Mouse (Mus musculus) forebrain, embryonic 14.5 days (tissue): ENCODE data around the gene Klhl3. TPM values are rescaled to one million over a fixed set of nuclear protein-coding genes. Genes with fewer than 3 reads are reported as not detected.

Experiments
- ATAC-seq: fragments of 200-750 bp; cut with Nextera tagmentation; 2 replicates; pipeline ENCODE4 v1.8.0; 2017; ENCODE audit warnings: mild to moderate bottlenecking, moderate library complexity
- DNase-seq: peaks from one replicate; pipeline ENCODE4 v3.0.0-alpha.2; 2015; ENCODE audit warnings: low spot score
- H3K27ac ChIP-seq: fragments of 300-500 bp; sonication (generic); 2 replicates; pipeline ENCODE4 v1.5.1; 2014; ENCODE audit warnings: low read depth, mild to moderate bottlenecking, control low read depth, low read length, moderate library complexity
- H3K27me3 ChIP-seq: fragments of 300-500 bp; sonication (generic); replicated peaks from 2 replicates; pipeline ENCODE4 v1.6.1; 2014; ENCODE audit warnings: low read length, control low read depth, mixed read lengths; ENCODE audit not compliant: control insufficient read depth, insufficient read depth
- H3K36me3 ChIP-seq: fragments of 300-500 bp; sonication (generic); 2 replicates; pipeline ENCODE4 v1.6.1; 2014; ENCODE audit warnings: low read length, control low read depth; ENCODE audit not compliant: control insufficient read depth, insufficient read depth
- H3K4me1 ChIP-seq: fragments of 300-500 bp; sonication (generic); 2 replicates; pipeline ENCODE4 v1.6.1; 2014; ENCODE audit warnings: antibody characterized with exemption, low read length, control low read depth; ENCODE audit not compliant: control insufficient read depth, insufficient read depth
- H3K4me2 ChIP-seq: fragments of 300-500 bp; sonication (generic); 2 replicates; pipeline ENCODE4 v1.6.1; 2014; ENCODE audit warnings: mild to moderate bottlenecking, control low read depth, low read length
- H3K4me3 ChIP-seq: fragments of 300-500 bp; sonication (generic); 2 replicates; pipeline ENCODE4 v1.5.1; 2014; ENCODE audit warnings: low read depth, low read length, control low read depth
- H3K9ac ChIP-seq: fragments of 300-500 bp; sonication (generic); 2 replicates; pipeline ENCODE4 v1.6.1; 2014; ENCODE audit warnings: mild to moderate bottlenecking, low read length, control low read depth, moderate library complexity
- H3K9me3 ChIP-seq: fragments of 300-500 bp; sonication (generic); replicated peaks from 2 replicates; pipeline ENCODE4 v1.6.1; 2016; ENCODE audit warnings: low read length, control low read depth, mixed read lengths; ENCODE audit not compliant: control insufficient read depth
- WGBS: fragments of 180-500 bp; shearing (Covaris S2); extraction: QIAGEN DNeasy Blood & Tissue Kit; methylation state at CpG from one replicate; pipeline ENCODE4 v1.1.7; 2014; 5-methylcytosine and 5-hydroxymethylcytosine counted together
- polyA plus RNA-seq: library from polyadenylated mRNA; unstranded; fragments of >200 nt; fragmentation: Nextera tagmentation; extraction: Ambion mirVana; gene quantifications from 2 replicates; pipeline ENCODE4 v1.2.1, GENCODE M21; 2014

The Klhl3 gene
- polyA plus RNA-seq, 1 experiment from 2014 or later: 5.3 TPM

DNA sequence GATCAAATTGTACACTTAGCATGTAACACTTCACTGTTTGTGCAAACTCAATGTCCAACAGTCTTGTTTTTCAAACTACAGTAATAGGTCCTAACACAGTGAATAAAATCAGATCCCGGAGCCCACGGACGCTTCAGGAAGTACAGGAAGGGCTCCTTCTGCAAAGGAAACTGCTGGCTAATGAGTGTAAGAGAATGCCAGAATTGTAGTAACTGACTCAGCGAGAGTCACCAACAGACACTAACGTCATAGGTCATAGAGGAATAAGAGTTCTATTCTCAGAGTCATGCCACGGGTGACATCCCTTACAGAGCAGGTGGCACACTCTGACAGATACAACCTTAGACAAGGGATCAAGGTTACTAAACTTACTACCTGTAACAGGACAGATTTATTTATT, 78.9 kb downstream of the Klhl3 start:
- Histone ChIP-seq H3K36me3 (no peaks in the 10 kb centered on the region), H3K9ac (no peak overlapping the region), H3K4me1 (no peaks in the 10 kb centered on the region), H3K4me2 (no peak overlapping the region), H3K4me3 (no peak overlapping the region), H3K27me3 (no peaks in the 10 kb centered on the region), H3K27ac (no peak overlapping the region), H3K9me3 (no peaks in the 10 kb centered on the region; the same call in 1 of the 2 replicates)
- no peak for ATAC-seq
- no peak for DNase-seq
- WGBS: 97% methylated on average over 6 of the region's 6 CpGs

- Histone ChIP-seq H3K9me3 (no peaks in the 10 kb centered on the region; the same call in 1 of the 2 replicates), H3K4me2 (no peak overlapping the region), H3K9ac (no peak overlapping the region), H3K4me3 (no peak overlapping the region), H3K36me3 (no peaks in the 10 kb centered on the region), H3K4me1 (no peaks in the 10 kb centered on the region), H3K27me3 (no peaks in the 10 kb centered on the region), H3K27ac (no peak overlapping the region)
- DNase-seq (peak; percentile 64), ATAC-seq (0 out of 2 replicates have a peak, but pooled peaks have one; percentile 34)
- 51% methylated on average over 6 of the region's 6 CpGs for WGBS
Measured at GRCm38 (mm10) chr13:58031755-58032154, 81.6 kb downstream of the Klhl3 start.

DNA sequence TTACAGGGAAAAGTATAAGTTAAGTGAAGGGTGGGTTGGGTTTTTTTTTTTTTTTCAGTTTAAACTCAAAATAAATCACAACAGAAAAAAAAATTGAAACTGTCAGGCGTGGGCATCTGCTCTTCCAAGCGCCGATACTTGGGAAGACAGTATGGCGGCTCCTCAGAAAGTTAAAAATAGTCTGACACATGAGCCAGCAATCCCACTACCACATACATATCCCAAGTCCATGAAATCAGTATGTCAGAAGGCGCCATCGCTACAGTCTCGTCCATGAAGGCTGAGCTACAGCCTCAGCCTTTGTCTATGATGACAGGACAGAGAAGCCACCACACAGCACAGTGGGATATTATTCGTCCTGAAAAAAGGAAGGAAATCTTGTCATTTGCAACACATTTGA, 86.3 kb downstream of the Klhl3 start:
- no peak overlapping the region for H3K9ac ChIP-seq
- no peak overlapping the region for H3K4me3 ChIP-seq
- ATAC-seq: no peak
- no peak overlapping the region for H3K27ac ChIP-seq
- 73% methylated on average over 8 of the region's 8 CpGs for WGBS
- no peak for DNase-seq
- H3K9me3 ChIP-seq: no peaks in the 10 kb centered on the region
- peaks cover 10% of the 10 kb centered on the region for H3K4me1 ChIP-seq
- H3K4me2 ChIP-seq: no peak overlapping the region
- no peaks in the 10 kb centered on the region for H3K36me3 ChIP-seq
- H3K27me3 ChIP-seq: no peaks in the 10 kb centered on the region

GRCm38 (mm10) chr13:58025701-58026414, 87.5 kb downstream of the Klhl3 start:
- H3K4me2 ChIP-seq: no peak overlapping the region
- ATAC-seq (no peak), DNase-seq (no peak)
- H3K9me3 ChIP-seq: no peaks in the 10 kb centered on the region
- no peak overlapping the region for H3K27ac ChIP-seq
- WGBS: 91% methylated on average over 16 of the region's 16 CpGs
- H3K36me3 ChIP-seq: no peaks in the 10 kb centered on the region
- H3K4me1 ChIP-seq: peaks cover 10% of the 10 kb centered on the region
- no peak overlapping the region for H3K9ac ChIP-seq
- H3K27me3 ChIP-seq: no peaks in the 10 kb centered on the region
- H3K4me3 ChIP-seq: no peak overlapping the region

- no peak overlapping the region for H3K4me2 ChIP-seq
- H3K9ac ChIP-seq: no peak overlapping the region; the same call in 1 of the 2 replicates
- no peaks in the 10 kb centered on the region for H3K36me3 ChIP-seq
- ATAC-seq (peak; percentile 48; the same call in 1 of the 2 replicates), DNase-seq (peak; percentile 67)
- peak overlapping the region; percentile 65 for H3K27ac ChIP-seq
- H3K9me3 ChIP-seq: no peaks in the 10 kb centered on the region
- WGBS: 63% methylated on average over 8 of the region's 8 CpGs
- H3K4me3 ChIP-seq: no peak overlapping the region
- H3K4me1 ChIP-seq: peaks cover 10% of the 10 kb centered on the region
- no peaks in the 10 kb centered on the region for H3K27me3 ChIP-seq
Measured at GRCm38 (mm10) chr13:58023726-58024453, 89.5 kb downstream of the Klhl3 start.

- H3K36me3 ChIP-seq: no peaks in the 10 kb centered on the region
- no peak overlapping the region for H3K4me3 ChIP-seq
- no peak overlapping the region for H3K4me2 ChIP-seq
- H3K9ac ChIP-seq: no peak overlapping the region
- DNase-seq (no peak), ATAC-seq (no peak)
- H3K9me3 ChIP-seq: no peaks in the 10 kb centered on the region
- no peak overlapping the region for H3K27ac ChIP-seq
- H3K27me3 ChIP-seq: no peaks in the 10 kb centered on the region
- 82% methylated on average over 9 of the region's 9 CpGs for WGBS
- peaks cover 10% of the 10 kb centered on the region for H3K4me1 ChIP-seq
Measured at GRCm38 (mm10) chr13:58023001-58023560, 90.3 kb downstream of the Klhl3 start.

DNA sequence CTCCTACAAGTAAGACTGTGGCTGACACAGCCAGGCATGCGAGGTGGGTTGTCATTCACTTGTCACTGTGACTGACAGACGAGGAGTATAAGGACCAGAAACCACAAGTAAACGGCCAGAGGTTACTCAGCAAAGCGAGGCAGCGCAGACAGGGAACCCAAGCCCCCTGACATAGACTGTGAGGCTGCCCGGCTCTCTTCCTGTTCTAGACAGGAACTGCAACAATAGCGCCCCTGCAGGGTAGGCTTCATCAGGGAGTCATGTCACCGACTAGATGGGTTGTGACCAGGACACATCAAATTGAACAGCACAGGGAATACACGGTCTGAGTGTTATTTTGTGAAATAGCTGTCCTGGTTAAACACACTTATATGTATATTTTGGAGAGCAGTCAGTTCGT, 93.0 kb downstream of the Klhl3 start:
- Histone ChIP-seq H3K9ac (no peak overlapping the region), H3K27me3 (no peaks in the 10 kb centered on the region), H3K36me3 (no peaks in the 10 kb centered on the region), H3K27ac (no peak overlapping the region), H3K9me3 (no peaks in the 10 kb centered on the region), H3K4me1 (peaks cover 10% of the 10 kb centered on the region), H3K4me2 (no peak overlapping the region), H3K4me3 (no peak overlapping the region)
- no peak for DNase-seq
- WGBS: 80% methylated on average over 10 of the region's 10 CpGs
- ATAC-seq: no peak

GRCm38 (mm10) chr13:58017298-58017697, 96.1 kb downstream of the Klhl3 start:
- DNase-seq (no peak), ATAC-seq (no peak)
- H3K27me3 ChIP-seq: no peaks in the 10 kb centered on the region
- H3K27ac ChIP-seq: no peak overlapping the region
- H3K4me2 ChIP-seq: no peak overlapping the region
- 78% methylated on average over 6 of the region's 6 CpGs for WGBS
- no peak overlapping the region for H3K9ac ChIP-seq
- H3K4me3 ChIP-seq: no peak overlapping the region
- no peaks in the 10 kb centered on the region for H3K4me1 ChIP-seq
- no peaks in the 10 kb centered on the region for H3K9me3 ChIP-seq
- H3K36me3 ChIP-seq: no peaks in the 10 kb centered on the region
